ENCODE assay signal across 8 mouse cellular contexts in genomic region chr5:142814161-142814651, GRCm38 (mm10). TPM values are rescaled to one million over a fixed set of nuclear protein-coding genes. Genes with fewer than 3 reads are reported as not detected.
DNase-seq lines count a peak whose midpoint lies in the region; ATAC-seq lines count a peak whose summit lies in the region.

No protein-coding gene starts in this region.

- H3K9me3 ChIP-seq in forebrain, embryonic 15.5 days, result no peaks in the 10 kb centered on the region
- H3K9me3 ChIP-seq in hindbrain, embryonic 14.5 days (ENCODE audit: control insufficient read depth, low read length), result no peaks in the 10 kb centered on the region
- H3K9me3 ChIP-seq in liver, embryonic 11.5 days (ENCODE audit: control insufficient read depth, low read length), result no peaks in the 10 kb centered on the region

- intact Hi-C loops in left cerebral cortex, postnatal 25 days (cut with DNase I), result no loop called here

- peak overlapping the region; percentile 100 for H3K27ac ChIP-seq in forebrain, embryonic 15.5 days (replicated peaks)
- peak overlapping the region; percentile 100 for H3K27ac ChIP-seq in hindbrain, embryonic 14.5 days
- H3K27ac ChIP-seq in liver, embryonic 11.5 days (ENCODE audit: low read depth, low read length), result peak overlapping the region; percentile 4; the same call in 1 of the 2 replicates

- H3K4me1 ChIP-seq in forebrain, embryonic 15.5 days, result peaks cover 42% of the 10 kb centered on the region
- H3K4me1 ChIP-seq in hindbrain, embryonic 14.5 days (replicated peaks; ENCODE audit: control insufficient read depth, insufficient read depth, low read length), result peaks cover 42% of the 10 kb centered on the region
- peaks cover 36% of the 10 kb centered on the region for H3K4me1 ChIP-seq in liver, embryonic 11.5 days (replicated peaks; ENCODE audit: control insufficient read depth, insufficient read depth, low read length)

- H3K27me3 ChIP-seq in forebrain, embryonic 15.5 days, result no peaks in the 10 kb centered on the region
- no peaks in the 10 kb centered on the region for H3K27me3 ChIP-seq in hindbrain, embryonic 14.5 days (ENCODE audit: control insufficient read depth, insufficient read depth, low read length)
- peaks cover 78% of the 10 kb centered on the region for H3K27me3 ChIP-seq in liver, embryonic 11.5 days (replicated peaks; ENCODE audit: control insufficient read depth, insufficient read depth, low read length)

- peak overlapping the region; percentile 87 for H3K4me3 ChIP-seq in forebrain, embryonic 15.5 days
- H3K4me3 ChIP-seq in hindbrain, embryonic 14.5 days (replicated peaks; ENCODE audit: low read length), result peak overlapping the region; percentile 98
- peak overlapping the region; percentile 74 for H3K4me3 ChIP-seq in liver, embryonic 11.5 days (ENCODE audit: low read depth, low read length)

- peak overlapping the region; percentile 95 for H3K4me2 ChIP-seq in forebrain, embryonic 15.5 days (replicated peaks)
- peak overlapping the region; percentile 98 for H3K4me2 ChIP-seq in hindbrain, embryonic 14.5 days (replicated peaks)
- H3K4me2 ChIP-seq in liver, embryonic 11.5 days, result peak overlapping the region; percentile 84

- H3K9ac ChIP-seq in forebrain, embryonic 15.5 days (replicated peaks), result peak overlapping the region; percentile 100
- H3K9ac ChIP-seq in hindbrain, embryonic 14.5 days, result peak overlapping the region; percentile 100
- peak overlapping the region; percentile 84 for H3K9ac ChIP-seq in liver, embryonic 11.5 days (ENCODE audit: low read depth, low read length)

- under 1% methylated on average over 22 of the region's 22 CpGs for WGBS in forebrain, embryonic 15.5 days
- WGBS in hindbrain, embryonic 14.5 days, result 0% methylated on average over 22 of the region's 22 CpGs
- WGBS in liver, embryonic 11.5 days, result under 1% methylated on average over 22 of the region's 22 CpGs

- H3K36me3 ChIP-seq in forebrain, embryonic 15.5 days, result peaks cover 8% of the 10 kb centered on the region; the same call in 1 of the 2 replicates
- H3K36me3 ChIP-seq in hindbrain, embryonic 14.5 days (replicated peaks; ENCODE audit: control insufficient read depth, insufficient read depth), result peaks cover 20% of the 10 kb centered on the region
- H3K36me3 ChIP-seq in liver, embryonic 11.5 days (ENCODE audit: control insufficient read depth, insufficient read depth, low read length), result no peaks in the 10 kb centered on the region; the same call in 1 of the 2 replicates

- no peak for ATAC-seq in forebrain, embryonic 15.5 days (replicated peaks)
- no peak for ATAC-seq in hindbrain, embryonic 14.5 days (ENCODE audit: low FRiP score)
- no peak for ATAC-seq in liver, embryonic 11.5 days (replicated peaks; ENCODE audit: low FRiP score)

- peak; percentile 36 to 44 for DNase-seq in left cerebral cortex, postnatal 25 days (ENCODE audit: low spot score in 2 of 2)
- no peak for DNase-seq in left cerebral cortex, adult 8-10 months (ENCODE audit: low spot score in 2 of 2)
- DNase-seq in adrenal gland, postnatal 14 days, result peak; percentile 81
- DNase-seq in hindbrain, embryonic 14.5 days (ENCODE audit: low spot score), result no peak
- no peak for DNase-seq in liver, embryonic 11.5 days (ENCODE audit: low spot score)
- peak; percentile 71 for DNase-seq in neural tube, embryonic 10.5 days (ENCODE audit: extremely low spot score, low spot score)
- no peak for DNase-seq in layer of hippocampus, adult 9-11 months

RNA-seq across cellular contexts. Expression of gene Tnrc18, which starts 3.3 kb away (rescaled TPM):
- total RNA-seq in left cerebral cortex, postnatal 25 days (2021), result 100 to 1,000 TPM; 114 to 125 TPM
- total RNA-seq in left cerebral cortex, adult 8-10 months (2022), result 100 to 1,000 TPM; 112 to 134 (median 116) TPM
- 86.0 and 91.0 TPM in 2 replicates for total RNA-seq in adrenal gland, postnatal 14 days (2021)
- polyA plus RNA-seq in forebrain, embryonic 15.5 days (2015; fragmentation: Nextera tagmentation; extraction: Ambion mirVana), result 45.9 and 48.3 TPM in 2 replicates
- polyA plus RNA-seq in hindbrain, embryonic 14.5 days (2014; fragmentation: Nextera tagmentation; extraction: Ambion mirVana), result 34.1 and 38.9 TPM in 2 replicates
- polyA plus RNA-seq in liver, embryonic 11.5 days (2014; fragmentation: Nextera tagmentation; extraction: Ambion mirVana), result 10.9 and 11.1 TPM in 2 replicates

Comparison
In these comparisons a context has a peak if more than half of its experiments do, and no peak if none do; other contexts are left out.
1. DNase-seq: peak in left cerebral cortex, postnatal 25 days (2 of 2), adrenal gland, postnatal 14 days (single experiment) and neural tube, embryonic 10.5 days (single experiment); none in left cerebral cortex, adult 8-10 months (0 of 2), hindbrain, embryonic 14.5 days (single experiment), liver, embryonic 11.5 days (single experiment) and layer of hippocampus, adult 9-11 months (single experiment).
2. H3K27ac ChIP-seq: peak in every context shown above with its lines; median percentile 100 in forebrain, embryonic 15.5 days; 100 in hindbrain, embryonic 14.5 days; 4 in liver, embryonic 11.5 days.
3. Peak in every context shown above with its lines, with median percentiles within 50 percentile points of each other: H3K4me2 ChIP-seq, H3K4me3 ChIP-seq and H3K9ac ChIP-seq.